ENCODE assay signal across 16 mouse cellular contexts in genomic region chr7:100593349-100593748, GRCm38 (mm10).
"Had no signal": no experiment of that assay in that cellular context is flagged by ENCODE, and none has a peak within 500 bp of the region (broad histone marks: within the 10 kb centered on the region; RNA-seq: fewer than 3 reads in every experiment).

No protein-coding gene starts in this region.

- H3K9ac ChIP-seq: neural tube, embryonic 12.5 days; neural tube, embryonic 13.5 days; neural tube, embryonic 15.5 days; stomach, embryonic 15.5 days had no signal

- DNase-seq: retina, postnatal 1 day; right cerebral cortex, adult 18-20 months; right cerebral cortex, postnatal 14 days; right cerebral cortex, postnatal 25 days; right cerebral cortex, postnatal 4 days; thymus, adult 18-20 months; thymus, adult 2 months; thymus, postnatal 14 days; thymus, postnatal 25 days; thymus, postnatal 36 days; thymus, postnatal 4 days had no signal

- H3K9me3 ChIP-seq: neural tube, embryonic 12.5 days; neural tube, embryonic 13.5 days; neural tube, embryonic 15.5 days; stomach, embryonic 15.5 days had no signal

- H3K4me2 ChIP-seq: neural tube, embryonic 12.5 days; neural tube, embryonic 13.5 days; neural tube, embryonic 15.5 days; stomach, embryonic 15.5 days had no signal

- H3K36me3 ChIP-seq: neural tube, embryonic 12.5 days; neural tube, embryonic 13.5 days; neural tube, embryonic 15.5 days; stomach, embryonic 15.5 days had no signal

- H3K27me3 ChIP-seq: neural tube, embryonic 12.5 days; neural tube, embryonic 13.5 days; neural tube, embryonic 15.5 days; stomach, embryonic 15.5 days had no signal

- H3K27ac ChIP-seq: neural tube, embryonic 12.5 days; neural tube, embryonic 13.5 days; neural tube, embryonic 15.5 days; stomach, embryonic 15.5 days; stomach, postnatal 0 days had no signal

- H3K4me1 ChIP-seq: neural tube, embryonic 12.5 days; neural tube, embryonic 13.5 days; stomach, embryonic 15.5 days had no signal

- H3K4me3 ChIP-seq: neural tube, embryonic 12.5 days; neural tube, embryonic 13.5 days; neural tube, embryonic 15.5 days; stomach, embryonic 15.5 days had no signal
